In genomic region chr17:34555483-34555882, GRCm38 (mm10) we compare ENCODE assay signal across 8 mouse cellular contexts. TPM values are rescaled to one million over a fixed set of nuclear protein-coding genes. Genes with fewer than 3 reads are reported as not detected.
DNase-seq lines count a peak whose midpoint lies in the region; ATAC-seq and TF ChIP-seq lines count a peak whose summit lies in the region.

No protein-coding gene starts in this region.

- H3K79me2 ChIP-seq in macrophage (ENCODE audit: inconsistent target), result no peaks in the 10 kb centered on the region

- no peak overlapping the region for H3K9ac ChIP-seq in intestine, embryonic 14.5 days (ENCODE audit: low read length)
- no peak overlapping the region for H3K9ac ChIP-seq in intestine, embryonic 16.5 days (ENCODE audit: low read depth, low read length)
- no peak overlapping the region for H3K9ac ChIP-seq in embryonic facial prominence, embryonic 11.5 days (replicated peaks; ENCODE audit: low read length)

- peak; percentile 90 for DNase-seq in intestine, embryonic 14.5 days (ENCODE audit: low spot score)
- DNase-seq in embryonic facial prominence, embryonic 11.5 days (ENCODE audit: low spot score), result peak; percentile 74
- DNase-seq in heart, postnatal 10 days, result peak; percentile 81 to 89
- DNase-seq in layer of hippocampus, adult 9-11 months, result peak; percentile 66
- DNase-seq in spleen, postnatal 10 days (ENCODE audit: low spot score in 2 of 2), result peak; percentile 73 to 89

- no peak for TF ChIP-seq POLR2A in bone marrow, adult 2 months (IDR thresholded peaks at IDR 0.05; ENCODE audit: borderline replicate concordance, control insufficient read depth, low read depth, low read length)

- H3K36me3 ChIP-seq in intestine, embryonic 14.5 days (ENCODE audit: control insufficient read depth, insufficient read depth, low read length), result no peaks in the 10 kb centered on the region
- no peaks in the 10 kb centered on the region for H3K36me3 ChIP-seq in intestine, embryonic 16.5 days (ENCODE audit: control insufficient read depth, insufficient read depth, low read length)
- no peaks in the 10 kb centered on the region for H3K36me3 ChIP-seq in embryonic facial prominence, embryonic 11.5 days (replicated peaks; ENCODE audit: control insufficient read depth, insufficient read depth, low read depth, low read length)
- H3K36me3 ChIP-seq in macrophage (ENCODE audit: inconsistent target), result no peaks in the 10 kb centered on the region

- no peaks in the 10 kb centered on the region for H3K27me3 ChIP-seq in intestine, embryonic 14.5 days (replicated peaks; ENCODE audit: control insufficient read depth, insufficient read depth, low read length)
- H3K27me3 ChIP-seq in intestine, embryonic 16.5 days (replicated peaks; ENCODE audit: control insufficient read depth, insufficient read depth, low read length), result no peaks in the 10 kb centered on the region
- H3K27me3 ChIP-seq in embryonic facial prominence, embryonic 11.5 days (ENCODE audit: control insufficient read depth, insufficient read depth, low read length), result no peaks in the 10 kb centered on the region

- peak; percentile 93 for TF ChIP-seq CTCF in bone marrow, adult 2 months (IDR thresholded peaks at IDR 0.05; ENCODE audit: control insufficient read depth, insufficient read depth, low read length)

- intact Hi-C loops in heart, postnatal 10 days (cut with DNase I), result loop anchor here (2.0 to 10.0 kb wide), 3 partner anchors 62 to 411 kb away; partner anchors contain the start of genes Egfl8 and H2-DMb2

- no peaks in the 10 kb centered on the region for H3K9me3 ChIP-seq in intestine, embryonic 14.5 days (ENCODE audit: control insufficient read depth, low read length)
- H3K9me3 ChIP-seq in intestine, embryonic 16.5 days (ENCODE audit: control insufficient read depth, low read length), result no peaks in the 10 kb centered on the region
- no peaks in the 10 kb centered on the region for H3K9me3 ChIP-seq in embryonic facial prominence, embryonic 11.5 days (replicated peaks; ENCODE audit: control insufficient read depth, low read length)

- ATAC-seq in intestine, embryonic 14.5 days (replicated peaks; ENCODE audit: low FRiP score, low TSS enrichment, low read depth), result no peak
- no peak; the same call in 1 of the 2 replicates for ATAC-seq in intestine, embryonic 16.5 days
- ATAC-seq in embryonic facial prominence, embryonic 11.5 days (replicated peaks; ENCODE audit: insufficient number of reproducible peaks, low FRiP score, low TSS enrichment, low read depth), result no peak

- H3K4me2 ChIP-seq in intestine, embryonic 14.5 days (ENCODE audit: low read length), result no peak overlapping the region
- H3K4me2 ChIP-seq in intestine, embryonic 16.5 days (ENCODE audit: low read depth, low read length), result no peak overlapping the region
- H3K4me2 ChIP-seq in embryonic facial prominence, embryonic 11.5 days (ENCODE audit: low read depth, low read length), result no peak overlapping the region

- H3K4me3 ChIP-seq in intestine, embryonic 14.5 days (ENCODE audit: low read depth, low read length), result no peak overlapping the region
- H3K4me3 ChIP-seq in intestine, embryonic 16.5 days (ENCODE audit: low read length), result no peak overlapping the region
- H3K4me3 ChIP-seq in bone marrow, adult 2 months (replicated peaks; ENCODE audit: control insufficient read depth, low read depth, low read length), result no peak overlapping the region
- H3K4me3 ChIP-seq in embryonic facial prominence, embryonic 11.5 days (ENCODE audit: low read depth, low read length), result no peak overlapping the region
- H3K4me3 ChIP-seq in macrophage (ENCODE audit: inconsistent target), result no peak overlapping the region

- H3K4me1 ChIP-seq in intestine, embryonic 14.5 days (replicated peaks; ENCODE audit: control insufficient read depth, insufficient read depth, low read length), result no peaks in the 10 kb centered on the region
- H3K4me1 ChIP-seq in intestine, embryonic 16.5 days (ENCODE audit: control insufficient read depth, insufficient read depth, low read length), result 0 out of 2 replicates have a peak, but pooled peaks cover 3% of the 10 kb centered on the region
- H3K4me1 ChIP-seq in bone marrow, adult 2 months (ENCODE audit: control insufficient read depth, insufficient read depth, low read length), result peaks cover 2% of the 10 kb centered on the region
- H3K4me1 ChIP-seq in embryonic facial prominence, embryonic 11.5 days (ENCODE audit: control insufficient read depth, insufficient read depth, low read length), result no peaks in the 10 kb centered on the region

- 18% methylated on average over 5 of the region's 5 CpGs for WGBS in intestine, embryonic 14.5 days
- 18% methylated on average over 5 of the region's 5 CpGs for WGBS in intestine, embryonic 16.5 days
- WGBS in bone marrow, adult 2 months, result 22% methylated on average over 5 of the region's 5 CpGs
- WGBS in embryonic facial prominence, embryonic 11.5 days, result 24% methylated on average over 5 of the region's 5 CpGs
- WGBS in macrophage (ENCODE audit: missing documents), result 20% methylated on average over 5 of the region's 5 CpGs

- no peak overlapping the region for H3K27ac ChIP-seq in intestine, embryonic 14.5 days (ENCODE audit: low read depth)
- no peak overlapping the region for H3K27ac ChIP-seq in intestine, embryonic 16.5 days (ENCODE audit: low read length)
- no peak overlapping the region for H3K27ac ChIP-seq in bone marrow, adult 2 months (ENCODE audit: control insufficient read depth, insufficient read depth, low read depth, low read length, poor library complexity)
- H3K27ac ChIP-seq in embryonic facial prominence, embryonic 11.5 days (replicated peaks; ENCODE audit: low read depth, low read length), result no peak overlapping the region
- peak overlapping the region; percentile 71 for H3K27ac ChIP-seq in macrophage

RNA-seq across cellular contexts. Expression of gene Notch4, which starts 8.6 kb away (rescaled TPM):
- 5.2 and 7.4 TPM in 2 replicates for polyA plus RNA-seq in intestine, embryonic 14.5 days (2014; fragmentation: Nextera tagmentation; extraction: Ambion mirVana)
- polyA plus RNA-seq in intestine, embryonic 16.5 days (2015; fragmentation: Nextera tagmentation; extraction: Ambion mirVana), result 2.5 and 3.8 TPM in 2 replicates
- polyA plus RNA-seq in bone marrow, adult 2 months (2011; ENCODE audit: insufficient read depth, insufficient read length, low replicate concordance, missing spikeins), result 1.0 and 7.5 TPM in 2 replicates
- 4.8 and 5.9 TPM in 2 replicates for polyA plus RNA-seq in embryonic facial prominence, embryonic 11.5 days (2014; fragmentation: Nextera tagmentation; extraction: Ambion mirVana)
- 10 to 100 TPM; 41.8 to 56.5 TPM for total RNA-seq in heart, postnatal 10 days (2021)
- total RNA-seq in macrophage (2018; cell fraction: chromatin; rRNA removed), result 1 to 10 TPM in 1 of 26 experiments, under 1 TPM in 18, not detected in 7; 0.08 to 1.7 (median 0.17) TPM
- total RNA-seq in macrophage (2018; cell fraction: cytosol; rRNA removed), result under 1 TPM in 22 of 26 experiments, not detected in 4; under 0.01 to 0.28 (median 0.07) TPM
- 1 to 10 TPM in 3 of 26 experiments, under 1 TPM in 20, not detected in 3; 0.06 to 1.5 (median 0.37) TPM for total RNA-seq in macrophage (2018; cell fraction: nucleus; rRNA removed)
- 0.08 to 0.30 TPM (median 0.11 TPM) in 3 replicates for polyA plus RNA-seq in macrophage (2018)

RNA-seq across cellular contexts. Expression of gene Gpsm3, which starts 34.1 kb away (rescaled TPM):
- polyA plus RNA-seq in intestine, embryonic 14.5 days (2014; fragmentation: Nextera tagmentation; extraction: Ambion mirVana), result 10.3 and 12.6 TPM in 2 replicates
- 12.0 and 12.5 TPM in 2 replicates for polyA plus RNA-seq in intestine, embryonic 16.5 days (2015; fragmentation: Nextera tagmentation; extraction: Ambion mirVana)
- 85.2 and 156 TPM in 2 replicates for polyA plus RNA-seq in bone marrow, adult 2 months (2011; ENCODE audit: insufficient read depth, insufficient read length, low replicate concordance, missing spikeins)
- 5.5 and 6.0 TPM in 2 replicates for polyA plus RNA-seq in embryonic facial prominence, embryonic 11.5 days (2014; fragmentation: Nextera tagmentation; extraction: Ambion mirVana)
- total RNA-seq in heart, postnatal 10 days (2021), result 1 to 10 TPM; 5.1 to 5.6 TPM
- total RNA-seq in macrophage (2018; cell fraction: chromatin; rRNA removed), result 10 to 100 TPM in 22 of 26 experiments, 1 to 10 TPM in 4; 4.8 to 81.2 (median 28.1) TPM
- 100 to 1,000 TPM; 107 to 228 (median 174) TPM for total RNA-seq in macrophage (2018; cell fraction: cytosol; rRNA removed)
- total RNA-seq in macrophage (2018; cell fraction: nucleus; rRNA removed), result 100 to 1,000 TPM in 5 of 26 experiments, 10 to 100 TPM in 21; 22.6 to 150 (median 71.5) TPM
- 124 to 167 TPM (median 152 TPM) in 3 replicates for polyA plus RNA-seq in macrophage (2018)

RNA-seq across cellular contexts. Expression of gene Pbx2, which starts 35.6 kb away (rescaled TPM):
- 12.0 and 13.7 TPM in 2 replicates for polyA plus RNA-seq in intestine, embryonic 14.5 days (2014; fragmentation: Nextera tagmentation; extraction: Ambion mirVana)
- 5.6 and 6.9 TPM in 2 replicates for polyA plus RNA-seq in intestine, embryonic 16.5 days (2015; fragmentation: Nextera tagmentation; extraction: Ambion mirVana)
- 50.3 and 95.1 TPM in 2 replicates for polyA plus RNA-seq in bone marrow, adult 2 months (2011; ENCODE audit: insufficient read depth, insufficient read length, low replicate concordance, missing spikeins)
- polyA plus RNA-seq in embryonic facial prominence, embryonic 11.5 days (2014; fragmentation: Nextera tagmentation; extraction: Ambion mirVana), result 17.9 and 21.2 TPM in 2 replicates
- total RNA-seq in heart, postnatal 10 days (2021), result 10 to 100 TPM; 26.1 to 30.4 TPM
- 100 to 1,000 TPM in 3 of 26 experiments, 10 to 100 TPM in 23; 13.4 to 110 (median 51.5) TPM for total RNA-seq in macrophage (2018; cell fraction: chromatin; rRNA removed)
- 10 to 100 TPM; 23.9 to 61.8 (median 51.4) TPM for total RNA-seq in macrophage (2018; cell fraction: cytosol; rRNA removed)
- 10 to 100 TPM; 18.6 to 84.5 (median 38.1) TPM for total RNA-seq in macrophage (2018; cell fraction: nucleus; rRNA removed)
- polyA plus RNA-seq in macrophage (2018), result 44.7 to 64.2 TPM (median 45.7 TPM) in 3 replicates

RNA-seq across cellular contexts. Expression of gene Btnl6, which starts 38.3 kb away (rescaled TPM):
- polyA plus RNA-seq in intestine, embryonic 14.5 days (2014; fragmentation: Nextera tagmentation; extraction: Ambion mirVana), result 0.14 and 0.22 TPM in 2 replicates
- 30.9 and 41.7 TPM in 2 replicates for polyA plus RNA-seq in intestine, embryonic 16.5 days (2015; fragmentation: Nextera tagmentation; extraction: Ambion mirVana)
- polyA plus RNA-seq in bone marrow, adult 2 months (2011; ENCODE audit: insufficient read depth, insufficient read length, low replicate concordance, missing spikeins), result 1.9 TPM in 1 of 2 replicates, not detected in the other
- polyA plus RNA-seq in embryonic facial prominence, embryonic 11.5 days (2014; fragmentation: Nextera tagmentation; extraction: Ambion mirVana), result not detected in 2 replicates
- total RNA-seq in heart, postnatal 10 days (2021), result not detected
- total RNA-seq in macrophage (2018; cell fraction: chromatin; rRNA removed), result under 1 TPM in 1 of 26 experiments, not detected in 25; 0.67 TPM
- under 1 TPM in 3 of 26 experiments, not detected in 23; 0.09 to 0.17 (median 0.10) TPM for total RNA-seq in macrophage (2018; cell fraction: cytosol; rRNA removed)
- total RNA-seq in macrophage (2018; cell fraction: nucleus; rRNA removed), result under 1 TPM in 5 of 26 experiments, not detected in 21; 0.34 to 0.64 (median 0.45) TPM
- 0.09 to 0.27 TPM in 2 of 3 replicates, not detected in the other for polyA plus RNA-seq in macrophage (2018)

RNA-seq across cellular contexts. Expression of gene Ager, which starts 42.2 kb away (rescaled TPM):
- polyA plus RNA-seq in intestine, embryonic 14.5 days (2014; fragmentation: Nextera tagmentation; extraction: Ambion mirVana), result 2.3 and 2.9 TPM in 2 replicates
- polyA plus RNA-seq in intestine, embryonic 16.5 days (2015; fragmentation: Nextera tagmentation; extraction: Ambion mirVana), result 2.3 and 2.4 TPM in 2 replicates
- polyA plus RNA-seq in bone marrow, adult 2 months (2011; ENCODE audit: insufficient read depth, insufficient read length, low replicate concordance, missing spikeins), result 12.2 and 16.3 TPM in 2 replicates
- polyA plus RNA-seq in embryonic facial prominence, embryonic 11.5 days (2014; fragmentation: Nextera tagmentation; extraction: Ambion mirVana), result 0.64 and 1.2 TPM in 2 replicates
- 1 to 10 TPM; 1.1 to 1.6 TPM for total RNA-seq in heart, postnatal 10 days (2021)
- total RNA-seq in macrophage (2018; cell fraction: chromatin; rRNA removed), result 10 to 100 TPM in 5 of 26 experiments, 1 to 10 TPM in 20, under 1 TPM in 1; 0.71 to 15.6 (median 6.0) TPM
- total RNA-seq in macrophage (2018; cell fraction: cytosol; rRNA removed), result under 1 TPM in 14 of 26 experiments, not detected in 12; 0.11 to 0.44 (median 0.22) TPM
- 1 to 10 TPM in 22 of 26 experiments, under 1 TPM in 4; 0.72 to 9.9 (median 2.8) TPM for total RNA-seq in macrophage (2018; cell fraction: nucleus; rRNA removed)
- polyA plus RNA-seq in macrophage (2018), result 0.22 to 0.38 TPM (median 0.27 TPM) in 3 replicates
